In the genomic region with DNA sequence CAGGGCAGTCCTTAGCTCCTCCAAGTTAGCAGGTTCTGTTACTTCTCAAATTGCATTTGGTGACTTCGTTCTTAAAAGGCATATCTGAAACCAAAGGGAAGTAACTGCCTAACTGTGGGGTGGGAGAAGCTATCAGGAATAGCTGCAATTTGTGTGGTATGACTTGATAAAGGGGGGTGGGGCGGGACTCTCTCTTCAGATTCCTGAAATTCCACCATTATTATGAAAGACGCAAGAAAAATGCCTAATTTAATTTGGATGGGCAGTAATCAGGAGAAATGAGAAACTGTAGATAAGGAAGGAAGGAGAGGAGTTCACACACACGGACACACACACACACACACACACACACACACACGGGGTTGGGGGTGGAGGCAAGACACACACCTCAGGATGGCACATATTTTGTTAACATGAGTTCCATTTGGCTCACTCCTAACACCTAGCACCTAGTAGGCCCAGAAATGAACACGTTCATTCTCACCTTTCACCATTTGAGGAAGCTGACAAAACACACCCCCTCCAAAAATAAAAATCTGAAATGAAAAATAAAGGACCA, we compare ENCODE assay signal across 9 mouse cellular contexts. TPM values are rescaled to one million over a fixed set of nuclear protein-coding genes. Genes with fewer than 3 reads are reported as not detected.
DNase-seq lines count a peak whose midpoint lies in the region; ATAC-seq and TF ChIP-seq lines count a peak whose summit lies in the region.
"Had no signal": no experiment of that assay in that cellular context is flagged by ENCODE, and none has a peak within 500 bp of the region (broad histone marks: within the 10 kb centered on the region; RNA-seq: fewer than 3 reads in every experiment).

No protein-coding gene starts in this region.

- peaks cover 17% of the 10 kb centered on the region for H3K4me1 ChIP-seq in heart, embryonic 13.5 days
- peaks cover 4% of the 10 kb centered on the region; the same call in 1 of the 2 replicates for H3K4me1 ChIP-seq in forebrain, postnatal 0 days (ENCODE audit: insufficient read depth)
- H3K4me1 ChIP-seq in liver, embryonic 14.5 days (replicated peaks; ENCODE audit: control insufficient read depth in 2 of 2, insufficient read depth in 2 of 2, low read length in 1 of 2), result no peaks in the 10 kb centered on the region

- H3K27ac ChIP-seq in heart, embryonic 13.5 days (replicated peaks), result no peak overlapping the region
- H3K27ac ChIP-seq in forebrain, postnatal 0 days (ENCODE audit: low read depth, low read length), result no peak overlapping the region
- H3K27ac ChIP-seq in liver, embryonic 14.5 days, result no peak overlapping the region
- no peak overlapping the region for H3K27ac ChIP-seq in left cerebral cortex, adult 2 months

- H3K4me2 ChIP-seq in heart, embryonic 13.5 days, result peak overlapping the region; percentile 97
- H3K4me2 ChIP-seq in forebrain, postnatal 0 days (ENCODE audit: low read depth), result peak overlapping the region; percentile 87
- peak overlapping the region; percentile 43; the same call in 1 of the 2 replicates for H3K4me2 ChIP-seq in liver, embryonic 14.5 days (ENCODE audit: low read depth)

- WGBS in heart, embryonic 13.5 days, result 15% methylated on average over 6 of the region's 6 CpGs
- 36% methylated on average over 6 of the region's 6 CpGs for WGBS in forebrain, postnatal 0 days
- WGBS in liver, embryonic 14.5 days (ENCODE audit: insufficient replicate concordance), result 15% methylated on average over 6 of the region's 6 CpGs

- no peak for ATAC-seq in heart, embryonic 13.5 days (ENCODE audit: extremely low read depth, insufficient number of reproducible peaks, low FRiP score, low TSS enrichment)
- ATAC-seq in forebrain, postnatal 0 days, result no peak
- ATAC-seq in liver, embryonic 14.5 days (ENCODE audit: insufficient read depth), result no peak

- no peak for DNase-seq in heart, postnatal 14 days
- peak; percentile 35 for DNase-seq in NIH3T3 (ENCODE audit: low read depth)
- no peak for DNase-seq in forebrain, postnatal 0 days
- DNase-seq in liver, embryonic 14.5 days (ENCODE audit: low read depth in 3 of 3, low spot score in 3 of 3), result no peak
- DNase-seq in left cerebral cortex, adult 2 months (ENCODE audit: extremely low spot score in 1 of 2, low spot score in 2 of 2), result no peak
- no peak for DNase-seq in left cerebral cortex, adult 8-10 months (ENCODE audit: low spot score in 2 of 2)
- DNase-seq in retina, postnatal 1 day, result no peak

- H3K9ac ChIP-seq in heart, embryonic 13.5 days, result no peak overlapping the region
- no peak overlapping the region for H3K9ac ChIP-seq in forebrain, postnatal 0 days
- no peak overlapping the region for H3K9ac ChIP-seq in liver, embryonic 14.5 days (replicated peaks)

- TF ChIP-seq CTCF in forebrain, postnatal 0 days (IDR thresholded peaks at IDR 0.05; ENCODE audit: low read depth), result no peak
- no peak for TF ChIP-seq CTCF in liver, embryonic 14.5 days (IDR thresholded peaks at IDR 0.05; ENCODE audit: low read depth)
- no peak for TF ChIP-seq CTCF in left cerebral cortex, adult 2 months (IDR thresholded peaks at IDR 0.05)

- peaks cover 28% of the 10 kb centered on the region for H3K27me3 ChIP-seq in heart, embryonic 13.5 days (replicated peaks)
- H3K27me3 ChIP-seq in forebrain, postnatal 0 days (ENCODE audit: insufficient read depth, low read length), result 0 out of 2 replicates have a peak, but pooled peaks cover 12% of the 10 kb centered on the region
- no peaks in the 10 kb centered on the region; the same call in 1 of the 2 replicates for H3K27me3 ChIP-seq in liver, embryonic 14.5 days (ENCODE audit: control insufficient read depth, insufficient read depth, low read length)

- TF ChIP-seq EP300 in liver, embryonic 14.5 days (IDR thresholded peaks at IDR 0.05; ENCODE audit: low read depth), result no peak

- H3K4me3 ChIP-seq in heart, embryonic 13.5 days, result peak overlapping the region; percentile 66
- no peak overlapping the region for H3K4me3 ChIP-seq in forebrain, postnatal 0 days (ENCODE audit: low read depth, low read length)
- H3K4me3 ChIP-seq in liver, embryonic 14.5 days (ENCODE audit: insufficient read depth in 1 of 2, low read depth in 2 of 2, low read length in 2 of 2), result no peak overlapping the region
- no peak overlapping the region; the same call in 1 of the 2 replicates for H3K4me3 ChIP-seq in left cerebral cortex, adult 2 months

- H3K36me3 ChIP-seq in heart, embryonic 13.5 days, result no peaks in the 10 kb centered on the region
- H3K36me3 ChIP-seq in forebrain, postnatal 0 days (ENCODE audit: insufficient read depth), result no peaks in the 10 kb centered on the region
- no peaks in the 10 kb centered on the region for H3K36me3 ChIP-seq in liver, embryonic 14.5 days (replicated peaks; ENCODE audit: control insufficient read depth, insufficient read depth, low read depth)

- intact Hi-C loops in heart, postnatal 14 days (cut with DNase I), result no loop called here
- intact Hi-C loops in left cerebral cortex, adult 2 months (cut with DNase I), result no loop called here

- no peaks in the 10 kb centered on the region for H3K9me3 ChIP-seq in heart, embryonic 13.5 days
- no peaks in the 10 kb centered on the region for H3K9me3 ChIP-seq in forebrain, postnatal 0 days (ENCODE audit: low read length)
- H3K9me3 ChIP-seq in liver, embryonic 14.5 days (ENCODE audit: control insufficient read depth, low read length), result no peaks in the 10 kb centered on the region

RNA-seq across cellular contexts. Expression of a gene that starts 0.6 kb away (rescaled TPM):
- polyA plus RNA-seq in heart, embryonic 13.5 days (2015; fragmentation: Nextera tagmentation; extraction: Ambion mirVana), result 11.0 and 16.0 TPM in 2 replicates
- 10 to 100 TPM; 15.3 to 18.1 TPM for total RNA-seq in heart, postnatal 14 days (2021)
- 4.3 and 7.9 TPM in 2 replicates for total RNA-seq in forebrain, postnatal 0 days (2014; rRNA removed)
- 5.9 and 6.6 TPM in 2 replicates for polyA plus RNA-seq in forebrain, postnatal 0 days (2015; fragmentation: Nextera tagmentation; extraction: Ambion mirVana)
- polyA plus RNA-seq in liver, embryonic 14.5 days (2012; rRNA removed), result 0.77 and 0.81 TPM in 2 replicates
- 1.7 TPM in 2 replicates for polyA plus RNA-seq in liver, embryonic 14.5 days (2014; fragmentation: Nextera tagmentation; extraction: Ambion mirVana)
- 10 to 100 TPM; 10.5 TPM for total RNA-seq in left cerebral cortex, adult 2 months (2021)
- total RNA-seq in left cerebral cortex, adult 8-10 months (2022), result 10 to 100 TPM; 16.1 to 18.6 (median 17.0) TPM
- total RNA-seq: common myeloid progenitor, adult 5-6 weeks had no signal

Comparison
In these comparisons a context has a peak if more than half of its experiments do, and no peak if none do; other contexts are left out.
1. H3K4me2 ChIP-seq: peak in every context shown above with its lines; median percentile 97 in heart, embryonic 13.5 days; 87 in forebrain, postnatal 0 days; 43 in liver, embryonic 14.5 days.